Mouse (Mus musculus): Measurements from ENCODE around the gene Lrig1.

DNA sequence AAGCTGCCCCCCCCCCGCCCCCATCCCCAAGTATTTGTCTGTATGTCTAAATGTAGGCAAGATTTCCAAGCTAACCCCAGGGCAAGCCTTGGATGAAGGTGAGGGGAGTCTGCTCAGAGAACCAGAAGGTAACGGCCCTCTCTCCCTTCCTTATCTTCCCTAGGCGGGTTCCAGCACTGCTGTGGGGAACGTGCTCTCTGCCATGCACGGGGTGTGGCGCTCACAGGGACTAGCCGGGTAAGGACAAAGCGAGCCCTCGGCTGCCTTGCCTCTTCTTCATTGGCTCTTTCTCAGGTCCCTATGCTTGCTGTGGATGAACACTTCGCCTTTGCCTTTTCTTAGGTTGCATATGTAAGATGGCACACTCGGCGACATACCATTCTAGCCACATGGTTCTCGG, 100.9 kb downstream of the Lrig1 start:
- no peak for TF ChIP-seq GATA1 (IDR thresholded peaks at IDR 0.05; ENCODE audit: borderline replicate concordance, low read length)
- no peak for TF ChIP-seq FLI1 (IDR thresholded peaks at IDR 0.05; ENCODE audit: low read length)

Data from megakaryocyte, embryonic 14.5 days (primary cell).